Mouse (Mus musculus) left cerebral cortex, adult 8-10 months (tissue): ENCODE measurements around the gene Pitpnm3. TPM values are rescaled to one million over a fixed set of nuclear protein-coding genes. Genes with fewer than 3 reads are reported as not detected.

Experiments used
- DNase-seq, 2 experiments: peaks; one replicate each; pipeline ENCODE4 v3.0.0; 2022; ENCODE audit warnings: low spot score in 2 of 2
- total RNA-seq, 4 experiments: library from RNA; stranded (reverse); gene quantifications; 2 replicates each; pipeline ENCODE4 v1.2.4; 2022

Gene Pitpnm3
- total RNA-seq, 4 experiments from 2014 or later, result 67.0 to 79.6 (median 74.5) TPM

GRCm38 (mm10) chr11:72095994-72096393, 39.6 kb downstream of the Pitpnm3 start:
- DNase-seq, result no peak

DNA sequence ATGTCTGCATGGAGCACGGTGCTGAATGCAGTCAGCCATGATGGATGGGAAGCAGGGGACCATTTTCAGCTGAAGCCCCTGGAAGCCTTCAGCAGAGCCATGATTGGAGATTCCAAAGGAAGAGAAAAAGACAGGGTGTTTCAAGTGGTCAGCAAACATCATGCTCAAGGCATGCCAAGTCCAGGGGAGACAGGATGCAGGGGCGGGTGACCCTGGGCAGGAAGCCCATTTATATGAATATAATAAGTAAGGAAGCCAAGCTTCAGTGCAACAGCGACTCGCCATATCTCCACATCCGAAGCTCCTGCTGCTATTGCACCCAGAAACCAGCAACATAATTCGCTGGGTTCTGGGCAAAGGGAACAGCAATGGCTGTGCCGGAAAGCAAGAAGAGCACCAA, 41.1 kb downstream of the Pitpnm3 start:
- no peak for DNase-seq

DNA sequence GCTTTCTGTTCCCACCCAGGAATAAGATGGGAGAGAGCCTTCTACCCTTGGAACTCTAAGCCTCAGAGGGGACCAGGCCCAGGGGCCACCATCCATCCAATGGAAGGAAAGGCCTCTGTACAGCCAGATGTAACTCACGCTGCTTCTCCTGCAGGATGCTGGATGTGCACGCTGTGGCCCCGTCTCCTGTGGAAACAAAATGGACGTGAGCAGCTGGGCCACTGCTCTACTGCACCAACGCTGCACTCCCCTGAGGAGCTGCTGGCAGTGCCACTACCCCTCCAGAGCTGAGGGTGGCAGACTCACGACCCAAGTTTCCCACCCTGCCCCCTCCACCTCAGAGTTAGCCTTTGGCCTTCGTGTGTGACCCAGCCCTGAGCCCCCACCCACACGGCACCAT, 43.2 kb downstream of the Pitpnm3 start:
- DNase-seq, result no peak

DNA sequence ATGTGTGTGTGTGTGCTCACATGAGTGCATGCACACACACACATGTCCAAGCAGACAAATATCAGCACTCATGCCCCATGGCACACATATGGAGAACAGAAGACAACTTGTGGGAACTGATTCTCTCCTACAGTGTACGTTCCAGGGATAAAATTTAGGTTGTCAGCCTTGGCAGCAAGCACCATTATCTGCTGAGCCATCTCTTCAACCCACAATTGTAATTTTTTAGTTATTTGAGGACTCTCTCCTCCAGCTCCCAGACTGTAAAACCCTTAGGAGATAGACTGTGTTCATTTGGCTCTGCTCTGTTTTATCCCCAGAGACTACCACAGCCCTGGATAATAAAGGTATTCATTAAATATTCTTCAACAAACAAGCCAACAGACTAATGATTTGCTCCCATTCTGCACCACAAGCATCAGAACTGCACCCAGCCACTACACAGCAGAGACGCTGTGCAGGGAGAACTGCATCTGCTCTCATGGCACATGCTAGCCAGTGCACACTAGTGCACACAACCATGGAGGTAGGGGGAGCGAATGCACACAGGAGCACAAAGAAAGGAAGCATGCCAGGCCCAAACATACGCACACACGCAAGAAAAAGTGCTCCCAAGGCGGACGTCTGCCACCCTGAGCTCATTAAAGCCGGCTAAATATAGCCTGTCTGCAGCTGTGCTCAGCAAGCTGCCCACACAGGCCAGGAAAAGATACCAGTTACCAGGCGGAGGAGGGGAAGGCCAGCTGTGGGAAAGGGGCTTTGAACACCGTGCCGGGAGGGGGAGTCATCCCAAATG, 49.1 kb downstream of the Pitpnm3 start:
- peak; percentile 46 to 86 for DNase-seq

- DNase-seq, result peak in 1 of 2 experiments; percentile 51
Measured at GRCm38 (mm10) chr11:72084337-72084736, 51.2 kb downstream of the Pitpnm3 start.

- DNase-seq, result no peak
Measured at GRCm38 (mm10) chr11:72082601-72083000, 53.0 kb downstream of the Pitpnm3 start.

GRCm38 (mm10) chr11:72080461-72080860, 55.1 kb downstream of the Pitpnm3 start:
- DNase-seq, result no peak

GRCm38 (mm10) chr11:72078647-72079046, 56.9 kb downstream of the Pitpnm3 start:
- DNase-seq, result no peak

DNA sequence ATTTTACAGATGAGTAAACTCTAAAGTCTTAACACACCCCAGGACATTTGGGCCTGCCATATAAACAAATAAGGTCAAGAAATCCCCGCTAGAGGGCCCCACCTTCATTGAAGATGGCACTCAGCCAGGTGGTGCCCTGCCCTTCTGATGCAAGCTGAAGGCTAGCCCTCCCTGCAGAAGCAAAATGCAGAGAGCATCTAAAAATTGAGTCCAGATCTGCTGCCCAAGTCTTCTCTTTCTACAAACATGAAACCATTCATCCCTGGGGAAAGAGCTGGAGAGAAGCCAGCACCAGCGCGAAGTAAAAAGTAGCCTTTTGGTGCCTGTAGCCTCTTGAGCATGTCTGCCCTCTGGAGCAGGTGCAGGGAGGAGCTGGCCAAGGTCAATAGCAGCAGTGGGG, 57.5 kb downstream of the Pitpnm3 start:
- no peak for DNase-seq

DNA sequence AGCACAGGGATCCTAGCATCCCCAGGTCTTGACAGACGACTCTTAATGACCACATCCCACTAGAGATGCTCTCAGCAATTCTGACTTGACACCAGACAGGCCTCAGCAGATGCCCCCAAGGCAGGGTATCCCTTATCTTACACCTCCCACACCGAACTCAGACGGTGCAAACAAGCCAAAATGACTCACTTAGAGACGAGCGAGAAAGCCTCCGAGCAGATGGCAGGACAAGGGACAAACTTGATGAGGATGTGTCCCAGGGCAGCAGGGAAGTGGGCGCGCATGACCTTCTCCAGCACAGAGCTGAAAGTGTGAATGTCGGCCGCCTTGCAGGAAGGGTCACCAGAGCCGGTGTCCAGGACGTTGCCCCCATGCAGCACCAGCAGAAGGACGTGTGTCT, 61.3 kb downstream of the Pitpnm3 start:
- peak in 1 of 2 experiments; percentile 56 for DNase-seq

DNA sequence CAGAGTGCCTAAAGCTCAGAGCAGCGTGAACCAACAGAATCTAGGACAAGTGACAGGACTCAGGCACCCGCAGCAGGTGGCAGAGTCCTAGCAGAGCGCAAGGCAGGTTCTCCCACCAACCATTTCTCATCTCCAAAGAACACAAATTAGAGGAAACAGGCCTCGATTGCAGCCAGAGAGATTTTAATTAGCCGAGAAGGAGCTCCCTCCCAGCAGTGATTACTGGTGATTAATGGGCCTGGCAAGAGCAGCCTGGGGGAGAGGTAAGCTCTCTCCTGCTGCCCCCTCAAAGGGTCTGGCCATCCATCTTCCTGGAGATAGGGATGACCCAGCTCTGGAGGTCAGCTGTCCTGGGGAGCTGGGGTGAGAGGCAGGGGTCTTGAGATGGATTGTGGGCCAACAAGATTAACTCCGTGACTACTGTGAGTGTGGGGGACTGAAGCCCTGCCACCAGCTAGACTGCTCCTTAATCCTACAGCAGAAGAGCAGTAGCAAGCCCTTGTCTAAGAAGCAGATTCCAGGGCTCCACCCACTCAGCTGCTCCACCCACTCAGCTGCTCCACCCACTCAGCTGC, 63.2 kb downstream of the Pitpnm3 start:
- DNase-seq, result no peak

GRCm38 (mm10) chr11:72070733-72071132, 64.8 kb downstream of the Pitpnm3 start:
- DNase-seq, result no peak

DNA sequence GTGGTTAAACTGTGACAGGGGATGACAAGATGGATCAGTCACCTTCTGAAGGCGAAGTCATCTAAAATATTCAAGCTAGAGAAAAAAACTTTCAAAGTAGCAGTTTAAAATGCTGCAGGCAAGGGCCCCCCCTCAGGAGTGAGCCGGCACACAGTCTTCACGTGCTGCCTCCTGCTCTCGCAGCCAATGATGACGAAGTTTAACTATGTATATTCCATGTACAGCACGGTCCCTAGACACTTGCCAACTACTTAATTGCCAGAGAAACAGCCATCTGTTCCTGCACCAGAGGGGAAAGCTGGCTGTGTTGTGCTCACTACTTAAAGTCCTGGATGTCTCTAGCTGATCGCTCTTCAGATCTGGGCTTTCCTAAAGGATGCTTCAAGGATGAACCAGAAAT, 67.6 kb downstream of the Pitpnm3 start:
- DNase-seq, result no peak

GRCm38 (mm10) chr11:72067326-72067725, 68.3 kb downstream of the Pitpnm3 start:
- DNase-seq, result no peak

GRCm38 (mm10) chr11:72066330-72066729, 69.2 kb downstream of the Pitpnm3 start:
- no peak for DNase-seq

DNA sequence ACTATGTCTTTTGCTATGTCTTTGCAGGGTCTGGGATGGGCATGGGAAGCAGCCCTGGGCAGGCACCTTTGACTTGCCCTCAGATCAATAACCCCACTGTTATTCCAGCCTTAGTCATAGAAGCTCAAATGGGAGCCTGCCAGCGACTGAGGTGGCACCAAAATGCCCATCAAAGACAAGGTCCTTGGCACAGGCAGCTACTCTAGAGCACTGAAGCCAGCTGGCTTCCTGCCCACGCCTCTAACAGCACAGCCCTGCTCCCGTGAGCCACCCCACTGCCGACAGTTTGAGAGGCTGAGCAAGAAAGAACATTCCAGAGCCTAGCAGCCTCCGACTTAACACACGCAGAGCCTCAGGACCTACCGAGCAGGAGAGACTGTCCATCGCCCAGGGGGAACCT, 70.5 kb downstream of the Pitpnm3 start:
- no peak for DNase-seq

GRCm38 (mm10) chr11:72064414-72064813, 71.2 kb downstream of the Pitpnm3 start:
- no peak for DNase-seq

- no peak for DNase-seq
Measured at GRCm38 (mm10) chr11:72061093-72061620, 74.4 kb downstream of the Pitpnm3 start.

DNA sequence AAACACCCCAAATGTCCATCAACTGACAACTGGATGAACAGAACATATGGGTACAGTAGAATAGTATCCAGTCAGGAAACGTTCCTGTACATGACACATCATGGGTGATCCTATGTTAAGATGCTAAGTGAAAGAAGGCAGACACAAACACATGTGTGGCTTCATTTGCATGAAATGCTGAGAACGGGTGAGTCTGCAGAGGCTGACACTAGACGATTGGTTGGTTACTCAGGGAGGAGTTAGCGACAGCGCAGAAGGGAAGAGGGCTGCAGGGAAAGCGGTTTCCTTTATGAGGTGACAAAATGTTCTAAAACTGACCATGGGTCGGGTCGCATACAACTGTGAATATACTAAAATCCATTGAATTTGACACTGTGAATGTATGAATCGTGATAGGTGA, 75.2 kb downstream of the Pitpnm3 start:
- DNase-seq, result no peak

DNA sequence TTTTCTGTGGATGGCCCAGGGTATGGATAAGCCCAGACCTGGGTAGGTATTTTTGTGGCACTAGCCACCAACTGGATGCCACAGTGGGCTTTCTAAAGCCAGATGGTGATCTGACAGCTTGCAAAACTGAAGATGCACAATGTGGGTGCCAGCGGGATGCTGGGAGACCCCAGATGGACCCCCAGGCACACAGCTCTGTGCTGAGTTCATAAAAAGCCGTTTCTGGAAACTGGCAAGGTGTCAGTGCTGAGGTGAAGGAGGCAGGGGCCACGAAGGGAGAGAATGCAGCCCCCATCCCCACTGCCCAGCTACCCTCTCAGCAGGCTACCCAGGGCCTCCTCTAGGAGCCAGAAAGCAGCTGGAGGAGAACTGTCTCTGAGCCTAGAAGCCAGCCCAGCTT, 78.4 kb downstream of the Pitpnm3 start:
- no peak for DNase-seq

DNA sequence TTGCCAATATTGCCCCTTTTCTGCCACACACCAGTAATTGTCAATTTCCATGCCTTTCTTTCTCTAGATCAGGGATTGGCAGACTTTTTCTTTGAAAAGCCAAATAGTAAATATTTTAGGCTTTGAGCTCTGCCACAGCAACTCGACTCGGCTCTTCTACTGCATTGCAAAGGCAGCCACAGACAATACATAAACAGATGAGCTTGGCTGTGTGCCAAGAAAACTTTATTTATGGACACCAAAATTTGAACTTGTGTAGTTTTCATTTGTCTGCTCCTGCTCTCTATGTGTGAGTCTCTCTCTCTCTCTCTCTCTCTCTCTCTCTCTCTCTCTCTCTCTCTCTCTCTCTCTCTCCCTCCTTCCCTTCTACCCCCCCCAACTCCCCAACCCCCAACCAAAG, 80.4 kb downstream of the Pitpnm3 start:
- DNase-seq, result no peak

DNA sequence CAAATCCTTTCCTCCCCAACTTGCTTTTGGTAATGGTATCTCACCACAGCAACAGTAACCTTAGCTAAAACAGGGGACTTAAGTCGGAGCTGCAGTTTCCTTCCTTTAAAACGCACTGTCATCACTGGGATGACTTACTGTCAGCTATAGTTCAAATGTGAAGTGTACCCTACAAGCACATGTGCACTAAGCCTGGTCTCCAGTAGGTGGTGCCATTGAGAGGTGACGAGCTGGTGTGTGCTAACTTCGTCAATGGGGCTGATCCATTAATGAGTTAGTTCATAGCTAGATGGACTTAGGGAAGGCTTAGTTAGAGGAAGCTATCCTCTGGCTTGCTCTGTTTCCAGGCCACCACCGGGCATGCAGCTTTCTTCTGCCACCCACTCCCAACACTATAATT, 82.9 kb downstream of the Pitpnm3 start:
- peak; percentile 61 to 73 for DNase-seq

DNA sequence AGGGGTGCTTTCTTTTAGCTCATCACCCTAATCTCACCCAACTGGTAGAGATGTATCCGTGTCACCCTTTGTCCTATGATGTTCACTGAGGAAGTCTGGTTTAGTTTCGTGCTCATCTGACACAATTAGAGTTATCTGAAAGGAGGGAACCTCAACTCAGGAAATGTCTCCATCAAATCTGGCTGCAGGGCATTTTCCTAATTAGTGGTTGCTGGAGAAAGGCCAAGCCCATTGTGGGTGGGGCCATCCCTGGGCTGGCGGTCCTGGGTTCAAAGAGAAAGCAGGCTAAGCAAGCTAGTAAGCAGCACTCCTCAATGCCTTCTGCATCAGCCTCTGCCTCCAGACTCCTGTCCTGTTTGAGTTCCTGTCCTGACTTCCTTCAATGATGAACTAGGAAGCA, 83.4 kb downstream of the Pitpnm3 start:
- no peak for DNase-seq
